22 mouse cellular contexts compared by ENCODE assay signal in genomic region chr6:121243161-121243560, GRCm38 (mm10). TPM values are rescaled to one million over a fixed set of nuclear protein-coding genes. Genes with fewer than 3 reads are reported as not detected.
DNase-seq lines count a peak whose midpoint lies in the region; ATAC-seq and TF ChIP-seq lines count a peak whose summit lies in the region.
"Had no signal": no experiment of that assay in that cellular context is flagged by ENCODE, and none has a peak within 500 bp of the region (broad histone marks: within the 10 kb centered on the region; RNA-seq: fewer than 3 reads in every experiment).

No protein-coding gene starts in this region.

- peaks cover 11% of the 10 kb centered on the region; the same call in 1 of the 2 replicates for H3K27me3 ChIP-seq in lung, embryonic 14.5 days (ENCODE audit: insufficient read depth, low read length)
- no peaks in the 10 kb centered on the region for H3K27me3 ChIP-seq in thymus, adult 2 months (ENCODE audit: control insufficient read depth, insufficient read depth, low read length)
- H3K27me3 ChIP-seq: forebrain, embryonic 15.5 days had no signal

- no peak for TF ChIP-seq POLR2A in thymus, adult 2 months (IDR thresholded peaks at IDR 0.05; ENCODE audit: control insufficient read depth, extremely low read depth, insufficient read depth, low read length, poor library complexity)

- TF ChIP-seq CTCF in lung, embryonic 14.5 days (IDR thresholded peaks at IDR 0.05; ENCODE audit: low read depth): no peak
- no peak for TF ChIP-seq CTCF in thymus, adult 2 months (IDR thresholded peaks at IDR 0.05; ENCODE audit: borderline replicate concordance, control insufficient read depth, extremely low read depth, insufficient read depth, low read length, poor library complexity)

- no peaks in the 10 kb centered on the region for H3K36me3 ChIP-seq in lung, embryonic 14.5 days (ENCODE audit: insufficient read depth)
- H3K36me3 ChIP-seq in thymus, adult 2 months (ENCODE audit: control insufficient read depth, insufficient read depth, low read length): no peaks in the 10 kb centered on the region
- H3K36me3 ChIP-seq: embryonic facial prominence, embryonic 12.5 days; forebrain, embryonic 15.5 days; limb, embryonic 13.5 days; midbrain, embryonic 12.5 days; neural tube, embryonic 13.5 days had no signal

- ATAC-seq in lung, embryonic 14.5 days (ENCODE audit: insufficient read depth): no peak
- ATAC-seq: forebrain, embryonic 15.5 days; Patski had no signal

- peak; percentile 25 for DNase-seq in lung, embryonic 14.5 days
- DNase-seq in lung, adult 18-20 months: no peak
- DNase-seq in T-cell, adult 2 months (ENCODE audit: low spot score): peak; percentile 55
- DNase-seq in thymus, adult 2 months: peak; percentile 52
- no peak for DNase-seq in gastrocnemius, postnatal 25 days
- no peak for DNase-seq in left cerebral cortex, adult 18-20 months (ENCODE audit: low spot score in 2 of 2)
- no peak for DNase-seq in spleen, postnatal 10 days (ENCODE audit: low spot score in 2 of 2)
- DNase-seq: adrenal gland, postnatal 14 days; B cell, adult 2 months; cerebellum, postnatal 10 days; gastrocnemius, postnatal 14 days; heart, postnatal 10 days; kidney, adult 8-10 months; layer of hippocampus, adult 9-11 months; lung, postnatal 36 days had no signal

- H3K4me3 ChIP-seq in lung, embryonic 14.5 days (ENCODE audit: low read depth, low read length): no peak overlapping the region
- H3K4me3 ChIP-seq in thymus, adult 2 months (ENCODE audit: control insufficient read depth, insufficient read depth, low read length): no peak overlapping the region
- H3K4me3 ChIP-seq: embryonic facial prominence, embryonic 12.5 days; forebrain, embryonic 15.5 days; limb, embryonic 13.5 days; midbrain, embryonic 12.5 days; neural tube, embryonic 13.5 days had no signal

- H3K4me2 ChIP-seq in lung, embryonic 14.5 days: no peak overlapping the region
- H3K4me2 ChIP-seq: embryonic facial prominence, embryonic 12.5 days; forebrain, embryonic 15.5 days; heart, embryonic 11.5 days; limb, embryonic 13.5 days; midbrain, embryonic 12.5 days; neural tube, embryonic 13.5 days had no signal

- 20% methylated on average over 10 of the region's 10 CpGs for WGBS in lung, embryonic 14.5 days
- whole genome bisulfite sequencing in thymus, adult 2 months: 17% methylated on average over 10 of the region's 10 CpGs

- no peak overlapping the region for H3K9ac ChIP-seq in lung, embryonic 14.5 days
- H3K9ac ChIP-seq: embryonic facial prominence, embryonic 12.5 days; forebrain, embryonic 15.5 days; limb, embryonic 13.5 days; midbrain, embryonic 12.5 days; neural tube, embryonic 13.5 days had no signal

- H3K4me1 ChIP-seq in lung, embryonic 14.5 days (ENCODE audit: insufficient read depth): no peaks in the 10 kb centered on the region
- peaks cover 33% of the 10 kb centered on the region for H3K4me1 ChIP-seq in thymus, adult 2 months (replicated peaks; ENCODE audit: control insufficient read depth, insufficient read depth, low read length)
- H3K4me1 ChIP-seq: embryonic facial prominence, embryonic 12.5 days; limb, embryonic 13.5 days; midbrain, embryonic 12.5 days had no signal

- no peak overlapping the region for H3K27ac ChIP-seq in lung, embryonic 14.5 days (ENCODE audit: low read depth)
- peak overlapping the region; percentile 36 for H3K27ac ChIP-seq in thymus, adult 2 months (ENCODE audit: control insufficient read depth, insufficient read depth, low read length)
- H3K27ac ChIP-seq: embryonic facial prominence, embryonic 12.5 days; forebrain, embryonic 15.5 days; limb, embryonic 13.5 days; midbrain, embryonic 12.5 days; neural tube, embryonic 13.5 days had no signal

- H3K9me3 ChIP-seq in lung, embryonic 14.5 days (ENCODE audit: low read depth, low read length): no peaks in the 10 kb centered on the region
- H3K9me3 ChIP-seq: embryonic facial prominence, embryonic 12.5 days; forebrain, embryonic 15.5 days; limb, embryonic 13.5 days; midbrain, embryonic 12.5 days; neural tube, embryonic 13.5 days had no signal

RNA-seq across cellular contexts. Expression of gene Usp18, which starts 2.5 kb away (rescaled TPM):
- polyA plus RNA-seq in lung, embryonic 14.5 days (2014; fragmentation: Nextera tagmentation; extraction: Ambion mirVana): 2.8 and 3.3 TPM in 2 replicates
- polyA plus RNA-seq in thymus, adult 2 months (2012; rRNA removed): 30.0 and 43.4 TPM in 2 replicates
- under 1 TPM; 0.64 to 0.70 TPM for total RNA-seq in gastrocnemius, postnatal 25 days (2021)
- under 1 TPM in 1 of 2 experiments, not detected in 1; 0.80 TPM for total RNA-seq in left cerebral cortex, adult 18-20 months (2021)

RNA-seq across cellular contexts. Expression of gene Tuba8, which starts 32.7 kb away (rescaled TPM):
- 2.1 and 3.0 TPM in 2 replicates for polyA plus RNA-seq in lung, embryonic 14.5 days (2014; fragmentation: Nextera tagmentation; extraction: Ambion mirVana)
- 2.9 and 4.3 TPM in 2 replicates for polyA plus RNA-seq in thymus, adult 2 months (2012; rRNA removed)
- 100 to 1,000 TPM; 179 to 215 TPM for total RNA-seq in gastrocnemius, postnatal 25 days (2021)
- total RNA-seq in left cerebral cortex, adult 18-20 months (2021): 10 to 100 TPM; 12.3 to 12.7 TPM
- polyA plus RNA-seq: midbrain, embryonic 12.5 days had no signal

RNA-seq across cellular contexts. Expression of gene Slc6a13, which starts 56.9 kb away (rescaled TPM):
- 0.92 and 0.96 TPM in 2 replicates for polyA plus RNA-seq in lung, embryonic 14.5 days (2014; fragmentation: Nextera tagmentation; extraction: Ambion mirVana)
- polyA plus RNA-seq in thymus, adult 2 months (2012; rRNA removed): 1.9 and 2.4 TPM in 2 replicates
- under 1 TPM; 0.79 to 0.86 TPM for total RNA-seq in gastrocnemius, postnatal 25 days (2021)
- total RNA-seq in left cerebral cortex, adult 18-20 months (2021): 10 to 100 TPM; 26.2 to 32.4 TPM
- polyA plus RNA-seq: Patski had no signal

RNA-seq across cellular contexts. Expression of gene Pex26, which starts 59.7 kb away (rescaled TPM):
- polyA plus RNA-seq in lung, embryonic 14.5 days (2014; fragmentation: Nextera tagmentation; extraction: Ambion mirVana): 7.6 and 8.1 TPM in 2 replicates
- polyA plus RNA-seq in thymus, adult 2 months (2012; rRNA removed): 29.3 and 31.7 TPM in 2 replicates
- 1 to 10 TPM; 2.8 TPM for total RNA-seq in gastrocnemius, postnatal 25 days (2021)
- total RNA-seq in left cerebral cortex, adult 18-20 months (2021): 10 to 100 TPM; 14.4 to 16.4 TPM

Comparison
In these comparisons a context has a peak if more than half of its experiments do, and no peak if none do; other contexts are left out.
1. DNase-seq: peak in lung, embryonic 14.5 days (single experiment), T-cell, adult 2 months (single experiment) and thymus, adult 2 months (single experiment); none in lung, adult 18-20 months (0 of 2), gastrocnemius, postnatal 25 days (single experiment), left cerebral cortex, adult 18-20 months (0 of 2) and spleen, postnatal 10 days (0 of 2).
2. RNA of gene Tuba8, which starts 32.7 kb away (total RNA-seq): 179 to 215 TPM in gastrocnemius, postnatal 25 days; 12.3 to 12.7 TPM in left cerebral cortex, adult 18-20 months; every median in the first group is over 10 times any median in the second.
3. RNA of gene Slc6a13, which starts 56.9 kb away (total RNA-seq): 26.2 to 32.4 TPM in left cerebral cortex, adult 18-20 months; 0.79 to 0.86 TPM in gastrocnemius, postnatal 25 days; every median in the first group is over 10 times any median in the second.